Mouse (Mus musculus) granulocyte monocyte progenitor cell, adult 5-6 weeks (primary cell): ENCODE measurements around the gene Rpp25l. TPM values are rescaled to one million over a fixed set of nuclear protein-coding genes. Genes with fewer than 3 reads are reported as not detected.
"Not testable (repeated sequence)": the region's sequence is repeated elsewhere in the genome, so short reads cannot be mapped to it uniquely, and the experiment has no call there.

ENCODE experiments used
- ATAC-seq: replicated peaks from 2 replicates; pipeline ENCODE4 v1.8.0; 2016; ENCODE audit warnings: mild to moderate bottlenecking, moderate TSS enrichment, inconsistent platforms; ENCODE audit not compliant: poor library complexity, severe bottlenecking
- total RNA-seq, 2 experiments: library from RNA; stranded (forward) in 1 of 2; stranded (reverse) in 1 of 2; fragments of 200-712, 200-1000 nt in 1 of 2; fragments of >200 nt in 1 of 2; fragmentation: Nextera tagmentation in 1 of 2; gene quantifications; 2 replicates each; pipeline ENCODE4 v1.2.3; 2014 to 2017

The Rpp25l gene
- total RNA-seq, 2 experiments from 2014 or later = 20.1 to 23.0 TPM

GRCm38 (mm10) chr4:41699783-41700182 is 13.6 kb downstream of the Rpp25l start, which contains the start of gene Il11ra1:
Gene Il11ra1 (plus strand): TSS chr4:41699989.
- not testable (repeated sequence) for ATAC-seq

DNA sequence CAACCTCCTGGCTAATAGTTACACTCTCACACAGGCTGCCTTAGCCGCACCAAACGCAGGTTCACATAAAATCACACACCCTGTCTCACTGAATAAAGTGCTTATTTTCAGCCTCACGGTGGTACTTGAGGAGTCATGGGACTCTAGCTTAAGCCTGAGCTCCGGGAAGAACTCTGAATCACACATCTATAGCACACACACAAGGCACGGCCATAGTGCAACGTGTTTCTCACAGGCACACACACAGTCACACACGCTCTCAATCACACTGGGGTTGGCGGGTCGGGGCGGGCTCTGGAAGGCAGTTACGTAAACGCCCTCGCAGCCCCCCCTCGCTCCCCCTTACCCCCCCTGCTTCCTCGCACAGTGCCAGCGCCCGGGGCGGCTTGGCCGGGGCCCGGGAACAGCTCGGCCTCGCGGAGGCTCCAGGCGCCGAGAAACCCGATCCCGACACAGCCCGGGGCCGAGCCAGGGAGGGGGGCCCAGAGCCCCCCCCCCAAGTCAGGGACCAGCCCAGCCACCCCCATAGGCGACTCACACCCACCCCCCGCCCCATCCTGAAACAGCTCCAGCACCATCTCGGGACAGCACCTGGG is 14.8 kb downstream of the Rpp25l start:
- not testable (repeated sequence) for ATAC-seq

DNA sequence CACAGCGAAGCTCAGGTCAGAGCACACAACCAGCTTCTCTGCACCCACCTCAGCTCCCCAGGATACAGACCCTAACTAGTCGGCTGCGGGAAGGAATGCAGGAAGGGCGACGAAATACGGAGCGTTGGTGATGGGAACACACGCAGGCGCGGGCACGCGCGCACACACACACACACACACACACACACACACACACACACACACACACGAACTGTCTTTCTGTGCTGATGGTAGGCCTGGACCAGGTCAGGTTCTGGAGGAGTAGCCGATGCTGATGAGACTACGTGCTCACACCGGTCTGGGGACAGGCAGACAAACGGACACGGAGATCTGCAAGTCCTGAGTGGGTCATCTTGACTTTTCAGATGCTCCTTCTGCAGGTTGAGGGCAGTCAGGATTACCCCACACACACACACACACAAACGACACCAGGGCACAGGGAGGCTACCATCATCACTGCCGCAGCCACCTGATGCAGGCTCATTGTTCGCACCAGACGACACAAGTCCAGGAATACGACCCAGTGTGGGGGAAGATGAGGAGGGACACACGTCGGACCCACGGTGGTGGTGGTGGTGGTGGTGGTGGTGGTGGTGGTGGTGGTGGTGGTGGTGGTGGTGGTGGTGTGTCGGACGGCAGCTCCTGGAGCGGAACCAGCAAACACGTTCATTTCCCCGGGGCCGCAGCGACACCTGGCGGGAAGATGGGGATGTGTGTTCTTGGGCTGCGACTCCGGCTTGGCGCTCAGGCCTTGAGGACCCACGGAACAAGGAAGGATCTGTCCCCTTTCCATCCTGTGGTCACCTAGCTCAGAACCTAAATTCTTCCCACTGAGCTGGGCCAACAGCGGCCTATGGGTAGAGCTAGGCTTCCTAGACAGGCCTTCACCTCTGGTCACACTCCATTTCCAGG is 16.1 kb downstream of the Rpp25l start, which contains the start of gene Cntfr:
TSS of gene Cntfr (minus strand) at position 160 of the 912 bp plus-strand sequence.
- not testable (repeated sequence) for ATAC-seq

GRCm38 (mm10) chr4:41696452-41696851 is 16.9 kb downstream of the Rpp25l start:
- ATAC-seq = not testable (repeated sequence)

DNA sequence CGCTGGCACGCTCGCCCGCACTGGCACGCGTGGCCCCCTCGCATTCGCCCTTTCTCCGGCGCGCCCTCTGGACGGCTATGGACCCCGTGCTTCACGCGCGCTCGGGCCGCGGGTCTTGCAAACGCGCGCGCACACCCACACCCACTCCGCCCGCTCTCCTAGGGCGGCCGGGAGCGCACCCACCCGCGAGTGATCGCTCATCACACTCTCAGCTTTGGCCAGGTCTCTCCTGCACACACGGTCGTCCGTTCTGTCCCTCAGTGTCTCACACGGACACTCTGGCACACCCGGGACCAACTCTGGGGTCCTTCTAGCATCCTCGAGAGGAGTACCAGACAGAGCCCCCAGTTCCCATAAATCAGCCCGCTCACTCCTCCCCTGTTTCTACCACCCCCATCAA is 17.5 kb downstream of the Rpp25l start:
- not testable (repeated sequence) for ATAC-seq

DNA sequence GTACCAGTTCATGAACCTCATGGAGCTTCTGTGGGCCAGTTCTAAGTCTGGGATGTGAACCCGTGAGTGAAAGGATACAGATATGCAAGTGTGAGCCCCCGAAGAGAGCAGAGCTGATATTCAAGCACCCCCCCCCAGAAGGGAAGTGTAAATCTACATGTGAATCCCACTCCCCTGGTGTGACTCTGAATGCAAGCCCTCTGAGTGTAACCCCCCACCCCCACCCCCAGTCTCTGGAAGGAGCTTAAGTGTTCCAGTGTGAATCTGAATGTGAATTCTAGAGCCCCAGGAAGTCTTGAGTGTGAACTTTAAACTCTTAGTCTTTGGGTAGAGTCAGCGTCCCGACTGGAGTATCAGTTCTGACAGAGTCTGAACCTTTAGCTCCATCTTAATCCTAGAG is 19.8 kb downstream of the Rpp25l start:
- ATAC-seq = not testable (repeated sequence)

DNA sequence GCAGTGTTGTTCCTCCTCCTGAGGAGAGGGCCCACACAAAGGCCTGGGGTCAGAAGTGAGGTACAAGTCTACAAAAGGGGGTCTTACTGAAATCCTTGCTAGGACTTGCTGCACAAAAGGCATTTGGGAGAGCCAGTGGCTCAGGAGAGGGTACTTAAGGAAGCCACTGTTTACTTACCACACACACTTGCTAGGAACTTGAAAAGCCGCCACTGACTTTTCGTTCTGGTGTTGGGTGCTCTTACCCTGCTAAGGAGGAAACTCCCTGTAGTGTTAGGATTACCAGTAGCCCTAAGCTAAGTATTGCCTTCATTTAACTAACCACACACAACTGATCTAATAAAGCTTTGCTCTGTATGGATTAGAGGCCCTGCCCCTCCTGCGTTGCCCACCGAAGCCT is 23.3 kb downstream of the Rpp25l start:
- ATAC-seq = not testable (repeated sequence)

DNA sequence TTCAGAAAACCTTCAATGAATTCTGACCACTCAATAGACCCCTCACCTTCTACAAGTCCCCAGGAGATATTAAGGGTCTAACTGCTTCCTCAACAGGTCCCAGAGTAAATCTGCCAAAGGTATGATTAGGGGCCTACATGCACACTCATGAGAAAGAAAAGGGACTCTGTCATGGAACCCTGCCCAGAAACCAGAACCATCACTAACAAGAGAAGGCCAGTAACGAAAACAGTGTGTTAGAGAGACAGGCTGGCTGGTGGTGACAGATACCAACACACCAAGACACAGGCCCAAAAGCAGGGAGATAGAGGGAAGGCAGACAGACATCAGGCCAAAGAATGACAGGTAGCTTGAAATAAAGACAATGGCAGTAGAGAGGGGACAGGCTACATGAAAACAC is 24.8 kb downstream of the Rpp25l start:
- ATAC-seq = not testable (repeated sequence)

DNA sequence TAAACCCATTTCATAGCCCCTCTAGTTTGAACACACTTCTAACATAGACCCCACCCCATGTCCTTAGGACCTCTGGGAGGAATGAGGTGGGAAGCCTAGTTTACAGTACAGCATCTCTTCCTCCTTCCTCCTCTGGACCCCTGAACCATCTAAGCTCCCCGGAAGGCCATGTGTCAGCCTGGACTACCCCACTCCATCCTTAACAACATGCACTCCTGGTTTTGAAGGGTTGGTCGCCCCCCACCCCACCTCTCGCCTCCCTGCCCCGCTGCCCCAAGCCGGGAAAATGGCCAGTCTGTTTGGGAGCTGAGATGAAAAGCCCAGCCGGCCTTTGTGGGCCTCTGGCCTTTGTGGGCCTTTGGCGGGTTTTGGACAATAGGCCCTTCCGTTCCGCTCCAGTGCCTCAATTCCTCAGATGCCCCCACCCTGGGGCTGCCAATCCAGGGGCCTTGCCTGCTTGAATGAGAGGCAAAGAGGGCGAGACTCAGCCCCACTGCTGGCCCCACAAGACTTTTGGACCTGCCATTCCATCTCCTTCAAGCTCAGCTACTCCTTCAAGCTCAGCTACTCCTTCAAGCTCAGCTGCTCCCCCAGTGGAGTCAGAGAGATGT is 27.3 kb downstream of the Rpp25l start:
- not testable (repeated sequence) for ATAC-seq

GRCm38 (mm10) chr4:41684931-41685453 is 28.3 kb downstream of the Rpp25l start:
- not testable (repeated sequence) for ATAC-seq

- ATAC-seq = not testable (repeated sequence)
Observed at GRCm38 (mm10) chr4:41684131-41684930, 29.0 kb downstream of the Rpp25l start.

GRCm38 (mm10) chr4:41683303-41683702 is 30.0 kb downstream of the Rpp25l start:
- not testable (repeated sequence) for ATAC-seq

DNA sequence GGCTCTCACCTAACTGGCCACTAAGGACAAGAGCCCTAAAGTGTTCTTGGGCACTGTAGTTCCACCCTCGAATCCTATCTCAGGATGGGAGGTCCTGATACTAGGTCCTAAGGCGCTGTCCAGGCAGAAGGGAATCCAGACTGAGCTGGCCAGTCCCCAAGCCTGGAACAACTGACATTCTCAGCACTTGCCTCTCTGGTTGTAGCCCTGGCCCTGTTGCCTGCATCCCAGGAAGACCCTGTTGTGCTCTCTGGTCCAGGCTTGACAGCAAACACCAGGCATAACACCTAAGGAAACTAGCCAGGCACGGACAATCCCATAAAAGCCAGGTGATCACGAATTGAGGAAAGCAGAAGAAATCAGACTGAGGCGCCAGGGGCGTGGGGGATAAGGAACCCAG is 30.5 kb downstream of the Rpp25l start:
- no peak for ATAC-seq

DNA sequence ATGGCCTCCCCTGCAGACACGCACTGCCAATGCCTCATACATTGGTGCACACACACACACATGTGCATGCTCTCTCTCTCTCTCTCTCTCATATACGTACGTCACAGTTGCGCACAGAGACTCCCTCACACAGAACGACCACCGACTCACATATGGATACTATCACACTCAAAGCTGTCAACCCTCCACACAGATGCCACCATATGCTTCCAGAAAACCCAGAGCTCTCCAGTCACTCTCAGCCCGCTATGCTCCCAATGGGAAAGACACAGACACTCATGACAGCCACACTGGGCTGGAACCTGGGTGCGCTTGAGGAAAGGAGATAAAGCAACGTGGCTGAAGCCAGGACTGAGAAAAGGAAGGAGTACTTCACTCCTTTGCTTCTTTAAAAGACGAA is 31.4 kb downstream of the Rpp25l start:
- ATAC-seq = no peak

DNA sequence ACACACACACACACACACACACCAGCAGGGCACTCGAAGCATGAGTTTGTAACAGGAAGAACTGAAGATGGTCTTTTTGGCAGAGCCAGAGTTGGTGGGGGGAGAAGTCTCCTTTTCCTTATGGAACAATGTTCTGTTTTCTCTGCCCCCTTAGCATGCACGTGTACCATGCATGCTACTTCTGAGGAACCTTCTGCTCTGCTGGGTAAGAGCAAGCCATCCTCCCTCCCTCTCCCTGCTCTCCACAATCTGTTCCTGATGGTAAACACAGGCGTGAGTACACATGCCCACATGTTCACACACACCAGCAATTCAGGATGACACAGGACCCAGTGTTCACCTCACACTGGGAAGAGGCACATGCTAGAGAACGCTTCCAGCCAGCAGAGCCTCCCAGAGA is 32.2 kb downstream of the Rpp25l start:
- no peak for ATAC-seq

DNA sequence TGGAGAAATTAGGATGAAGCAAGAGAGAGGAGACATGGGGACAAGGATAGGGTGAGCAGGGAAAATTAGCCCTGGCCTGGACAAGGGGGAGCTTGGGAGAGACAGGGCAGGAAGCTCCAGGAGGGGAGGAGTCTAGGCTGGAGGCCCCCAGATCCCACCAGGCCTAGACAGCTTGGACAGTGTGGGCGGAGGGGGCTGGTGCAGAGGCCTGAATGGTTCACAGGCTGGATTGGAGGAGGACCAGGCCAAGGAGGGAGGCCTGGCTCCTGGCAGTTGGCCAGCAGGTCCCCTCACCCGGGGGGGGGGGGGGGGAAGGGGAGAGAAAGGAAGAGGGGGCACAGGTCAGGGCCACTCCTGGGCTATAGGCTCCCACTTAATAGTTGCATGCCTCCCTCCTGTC is 34.0 kb downstream of the Rpp25l start:
- ATAC-seq = no peak

DNA sequence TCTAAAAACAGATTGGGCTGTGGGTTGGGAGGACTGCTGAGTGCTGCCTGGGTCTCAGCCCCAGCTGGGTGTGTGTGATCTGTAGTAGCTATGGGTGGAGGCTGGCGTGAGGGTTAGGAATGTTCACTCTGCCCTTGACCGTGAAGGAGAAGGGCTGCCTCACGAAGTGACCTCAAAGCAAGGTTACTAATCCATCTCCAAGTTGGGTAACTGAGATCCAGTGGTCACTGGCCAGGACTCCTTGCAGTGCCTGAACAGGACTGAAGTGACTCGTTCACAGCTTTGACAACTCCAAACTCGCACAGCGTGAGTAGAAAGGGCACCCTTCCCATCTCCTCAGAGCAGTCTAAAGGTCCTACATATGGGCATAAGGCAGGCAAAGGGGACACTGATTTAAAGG is 34.5 kb downstream of the Rpp25l start:
- no peak for ATAC-seq

DNA sequence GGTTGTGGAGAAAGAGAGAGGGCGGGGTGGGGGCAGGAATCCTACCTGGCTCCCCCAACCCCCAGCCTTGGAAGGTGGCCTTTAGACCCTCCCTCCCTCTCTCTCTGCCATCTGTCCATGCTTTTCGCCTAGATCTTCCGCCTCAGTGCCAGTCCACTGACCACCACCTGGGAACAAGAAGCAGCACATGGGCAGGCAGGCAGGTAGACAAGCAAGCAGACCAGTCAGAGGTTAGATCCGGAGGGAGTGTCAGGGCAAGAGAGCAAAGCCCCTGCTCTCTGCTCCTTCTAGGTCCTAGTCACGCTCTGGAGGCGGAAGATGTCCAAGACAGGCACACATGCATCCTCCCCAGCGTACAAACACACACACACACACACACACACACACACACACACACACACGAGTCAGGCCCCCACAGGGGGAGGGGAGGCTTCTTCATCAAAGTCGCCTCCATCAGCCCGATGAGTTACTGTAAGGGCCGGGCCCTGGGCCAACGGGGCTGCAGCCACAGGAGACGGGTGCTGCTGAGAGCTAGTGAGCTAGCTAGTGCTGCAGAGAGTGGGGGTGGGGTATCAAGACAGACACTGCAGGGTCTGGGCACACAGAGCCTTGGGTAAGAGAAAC is 36.2 kb downstream of the Rpp25l start:
- no peak for ATAC-seq

- ATAC-seq = no peak
Observed at GRCm38 (mm10) chr4:41676248-41677005, 36.9 kb downstream of the Rpp25l start.
